Mouse (Mus musculus) forebrain, embryonic 11.5 days (tissue): ENCODE results near the gene En2. TPM values are rescaled to one million over a fixed set of nuclear protein-coding genes. Genes with fewer than 3 reads are reported as not detected.

Experiments used
- ATAC-seq: fragments of 200-750 bp; cut with Nextera tagmentation; replicated peaks from 2 replicates; pipeline ENCODE4 v1.8.0; 2017; ENCODE audit warnings: moderate TSS enrichment; ENCODE audit not compliant: low FRiP score
- DNase-seq: peaks from one replicate; pipeline ENCODE4 v3.0.0-alpha.2; 2017; ENCODE audit warnings: low spot score
- H3K27ac ChIP-seq: fragments of 300-500 bp; sonication (generic); 2 replicates; pipeline ENCODE4 v1.5.1; 2014; ENCODE audit warnings: low read depth, low read length
- H3K27me3 ChIP-seq: fragments of 300-500 bp; sonication (generic); 2 replicates; pipeline ENCODE4 v1.6.1; 2014; ENCODE audit warnings: mild to moderate bottlenecking, low read length, mixed read lengths; ENCODE audit not compliant: control insufficient read depth, insufficient read depth
- H3K36me3 ChIP-seq: fragments of 300-500 bp; sonication (generic); 2 replicates; pipeline ENCODE4 v1.6.1; 2014; ENCODE audit warnings: mild to moderate bottlenecking, low read length, moderate library complexity, mixed read lengths; ENCODE audit not compliant: control insufficient read depth, insufficient read depth
- H3K4me1 ChIP-seq: fragments of 300-500 bp; sonication (generic); replicated peaks from 2 replicates; pipeline ENCODE4 v1.6.1; 2014; ENCODE audit warnings: low read length, mixed read lengths; ENCODE audit not compliant: control insufficient read depth, insufficient read depth
- H3K4me2 ChIP-seq: fragments of 300-500 bp; sonication (generic); 2 replicates; pipeline ENCODE4 v1.6.1; 2014; ENCODE audit warnings: low read depth, mild to moderate bottlenecking, low read length, moderate library complexity, mixed read lengths; ENCODE audit not compliant: severe bottlenecking
- H3K4me3 ChIP-seq: fragments of 300-500 bp; sonication (generic); 2 replicates; pipeline ENCODE4 v1.5.1; 2014; ENCODE audit warnings: low read depth, low read length
- H3K9ac ChIP-seq: fragments of 300-500 bp; sonication (generic); 2 replicates; pipeline ENCODE4 v1.6.1; 2014; ENCODE audit warnings: low read length
- H3K9me3 ChIP-seq: fragments of 300-500 bp; sonication (generic); 2 replicates; pipeline ENCODE4 v1.6.1; 2016; ENCODE audit warnings: low read length, mixed read lengths; ENCODE audit not compliant: control insufficient read depth
- WGBS: fragments of 180-500 bp; shearing (Covaris S2); extraction: QIAGEN DNeasy Blood & Tissue Kit; methylation state at CpG from one replicate; pipeline ENCODE4 v1.1.7; 2014; 5-methylcytosine and 5-hydroxymethylcytosine counted together
- polyA plus RNA-seq: library from polyadenylated mRNA; unstranded; fragments of >200 nt; fragmentation: Nextera tagmentation; extraction: Ambion mirVana; gene quantifications from 2 replicates; pipeline ENCODE4 v1.2.1, GENCODE M21; 2014

The En2 gene
- polyA plus RNA-seq, 1 experiment from 2014 or later: not detected

- peak overlapping the region; percentile 40 for H3K4me3 ChIP-seq
- H3K36me3 ChIP-seq: no peaks in the 10 kb centered on the region
- DNase-seq: peak; percentile 78
- no peaks in the 10 kb centered on the region for H3K9me3 ChIP-seq
- ATAC-seq: 0 out of 2 replicates have a peak, but pooled peaks have one; percentile 13
- H3K27ac ChIP-seq: no peak overlapping the region
- H3K4me1 ChIP-seq: peaks cover 14% of the 10 kb centered on the region; the same call in 1 of the 2 replicates
- no peak overlapping the region; the same call in 1 of the 2 replicates for H3K9ac ChIP-seq
- H3K27me3 ChIP-seq: peaks cover 87% of the 10 kb centered on the region
- WGBS: under 1% methylated on average over 96 of the region's 111 CpGs
- peak overlapping the region; percentile 73 for H3K4me2 ChIP-seq
Measured at GRCm38 (mm10) chr5:28166256-28167231, 1.1 kb downstream of the En2 start.

GRCm38 (mm10) chr5:28167611-28168252 is 2.2 kb downstream of the En2 start:
- H3K9me3 ChIP-seq: no peaks in the 10 kb centered on the region
- peaks cover 14% of the 10 kb centered on the region; the same call in 1 of the 2 replicates for H3K4me1 ChIP-seq
- peaks cover 88% of the 10 kb centered on the region for H3K27me3 ChIP-seq
- H3K4me2 ChIP-seq: no peak overlapping the region
- H3K36me3 ChIP-seq: no peaks in the 10 kb centered on the region
- no peak for DNase-seq
- no peak overlapping the region for H3K4me3 ChIP-seq
- no peak for ATAC-seq
- under 1% methylated on average over 29 of the region's 29 CpGs for WGBS
- H3K27ac ChIP-seq: no peak overlapping the region
- no peak overlapping the region for H3K9ac ChIP-seq

GRCm38 (mm10) chr5:28168253-28169165 is 3.0 kb downstream of the En2 start:
- WGBS: 2% methylated on average over 36 of the region's 36 CpGs
- H3K9ac ChIP-seq: no peak overlapping the region
- no peaks in the 10 kb centered on the region for H3K36me3 ChIP-seq
- H3K4me1 ChIP-seq: peaks cover 14% of the 10 kb centered on the region; the same call in 1 of the 2 replicates
- peaks cover 90% of the 10 kb centered on the region for H3K27me3 ChIP-seq
- no peak overlapping the region for H3K4me3 ChIP-seq
- H3K27ac ChIP-seq: no peak overlapping the region
- no peak overlapping the region for H3K4me2 ChIP-seq
- DNase-seq (no peak), ATAC-seq (no peak)
- H3K9me3 ChIP-seq: no peaks in the 10 kb centered on the region

- ATAC-seq (no peak), DNase-seq (no peak)
- no peak overlapping the region for H3K4me3 ChIP-seq
Measured at GRCm38 (mm10) chr5:28169166-28169801, 3.8 kb downstream of the En2 start.

GRCm38 (mm10) chr5:28170081-28170480 is 4.6 kb downstream of the En2 start:
- no peak overlapping the region for H3K27ac ChIP-seq
- no peak overlapping the region for H3K4me2 ChIP-seq
- no peaks in the 10 kb centered on the region for H3K36me3 ChIP-seq
- DNase-seq (no peak), ATAC-seq (no peak)
- no peak overlapping the region for H3K9ac ChIP-seq
- WGBS: under 1% methylated on average over 17 of the region's 17 CpGs
- peaks cover 14% of the 10 kb centered on the region; the same call in 1 of the 2 replicates for H3K4me1 ChIP-seq
- peaks cover 91% of the 10 kb centered on the region for H3K27me3 ChIP-seq
- no peak overlapping the region for H3K4me3 ChIP-seq
- no peaks in the 10 kb centered on the region for H3K9me3 ChIP-seq

More at GRCm38 (mm10) chr5:28169166-28169801, 3.8 kb downstream of the En2 start:
- no peaks in the 10 kb centered on the region for H3K9me3 ChIP-seq
- H3K4me2 ChIP-seq: no peak overlapping the region
- no peak overlapping the region for H3K27ac ChIP-seq
- H3K9ac ChIP-seq: no peak overlapping the region
- 11% methylated on average over 5 of the region's 5 CpGs for WGBS
- no peaks in the 10 kb centered on the region for H3K36me3 ChIP-seq
- H3K27me3 ChIP-seq: peaks cover 90% of the 10 kb centered on the region
- peaks cover 14% of the 10 kb centered on the region; the same call in 1 of the 2 replicates for H3K4me1 ChIP-seq

- DNase-seq (no peak), ATAC-seq (no peak)
- Histone ChIP-seq H3K27ac (no peak overlapping the region), H3K9me3 (no peaks in the 10 kb centered on the region), H3K4me3 (no peak overlapping the region), H3K27me3 (peaks cover 92% of the 10 kb centered on the region), H3K36me3 (no peaks in the 10 kb centered on the region), H3K4me1 (peaks cover 9% of the 10 kb centered on the region; the same call in 1 of the 2 replicates), H3K4me2 (no peak overlapping the region), H3K9ac (no peak overlapping the region)
- WGBS: under 1% methylated on average over 19 of the region's 19 CpGs
Measured at GRCm38 (mm10) chr5:28170892-28171291, 5.4 kb downstream of the En2 start.

- no peak overlapping the region for H3K4me2 ChIP-seq
- H3K27ac ChIP-seq: no peak overlapping the region
- H3K4me3 ChIP-seq: no peak overlapping the region
Measured at GRCm38 (mm10) chr5:28171667-28172066, 6.2 kb downstream of the En2 start.

More at GRCm38 (mm10) chr5:28171667-28172066, 6.2 kb downstream of the En2 start:
- Histone ChIP-seq H3K9ac (no peak overlapping the region), H3K9me3 (no peaks in the 10 kb centered on the region), H3K4me1 (peaks cover 4% of the 10 kb centered on the region; the same call in 1 of the 2 replicates), H3K27me3 (peaks cover 92% of the 10 kb centered on the region), H3K36me3 (no peaks in the 10 kb centered on the region)
- ATAC-seq (no peak), DNase-seq (no peak)
- 4% methylated on average over 5 of the region's 5 CpGs for WGBS
